Mouse (Mus musculus) liver, adult 2 months (tissue): ENCODE measurements around the gene Pik3c2b. TPM values are rescaled to one million over a fixed set of nuclear protein-coding genes. Genes with fewer than 3 reads are reported as not detected.

Source experiments
- DNase-seq: peaks from one replicate; pipeline ENCODE4 v3.0.0-alpha.2; 2011; ENCODE audit warnings: low read depth, low spot score; ENCODE audit errors: extremely low read depth
- H3K27ac ChIP-seq: fragments of 200-500 bp; replicated peaks from 2 replicates; pipeline ENCODE4 v1.5.1; 2012; ENCODE audit warnings: low read depth, mild to moderate bottlenecking, control low read depth, inconsistent platforms, low read length; ENCODE audit not compliant: insufficient read depth
- H3K27me3 ChIP-seq: fragments of 200-500 bp; 2 replicates; pipeline ENCODE4 v1.6.1; 2012; ENCODE audit warnings: mild to moderate bottlenecking, moderate library complexity, low read length, inconsistent platforms; ENCODE audit not compliant: control insufficient read depth, insufficient read depth
- H3K36me3 ChIP-seq: fragments of 200-500 bp; 2 replicates; pipeline ENCODE4 v1.6.1; 2012; ENCODE audit warnings: low read length, inconsistent platforms; ENCODE audit not compliant: control insufficient read depth, insufficient read depth
- H3K4me1 ChIP-seq: fragments of 200-500 bp; 2 replicates; pipeline ENCODE4 v1.6.1; 2011; ENCODE audit warnings: low read length; ENCODE audit not compliant: control insufficient read depth, insufficient read depth
- H3K4me3 ChIP-seq: fragments of 200-500 bp; 2 replicates; pipeline ENCODE4 v1.5.1; 2011; ENCODE audit warnings: low read depth, mild to moderate bottlenecking, control low read depth, low read length, moderate library complexity; ENCODE audit not compliant: insufficient read depth
- H3K79me2 ChIP-seq: fragments of 200-500 bp; 2 replicates; pipeline ENCODE4 v1.6.1; 2012; ENCODE audit warnings: inconsistent platforms, mild to moderate bottlenecking, low read length, moderate library complexity; ENCODE audit not compliant: control insufficient read depth, insufficient read depth
- H3K9ac ChIP-seq: fragments of 200-500 bp; 2 replicates; pipeline ENCODE4 v1.6.1; 2012; ENCODE audit warnings: low read depth, mild to moderate bottlenecking, control low read depth, inconsistent platforms, low read length
- CTCF ChIP-seq: fragments of 200-500 bp; IDR thresholded peaks from 2 replicates; pipeline ENCODE4 v1.5.1; 2011; ENCODE audit warnings: low read depth, low read length, control low read depth
- POLR2A ChIP-seq: fragments of 200-500 bp; IDR thresholded peaks from 2 replicates; pipeline ENCODE4 v1.6.1; 2011; ENCODE audit warnings: low read length, control low read depth; ENCODE audit not compliant: insufficient read depth; ENCODE audit errors: extremely low read depth
- WGBS: fragments of 180-500 bp; shearing (Covaris S2); methylation state at CpG from one replicate; pipeline ENCODE4 v1.1.7; 2018; 5-methylcytosine and 5-hydroxymethylcytosine counted together
- polyA plus RNA-seq: library from polyadenylated mRNA; depleted of rRNA; stranded (reverse); fragments of >200 nt; gene quantifications from 2 replicates; pipeline ENCODE4 v1.2.3, GENCODE M21; 2012; rRNA removed
- total RNA-seq: library from RNA; depleted of rRNA; stranded (reverse); fragments of >200 nt; gene quantifications from 2 replicates; pipeline ENCODE4 v1.2.3, GENCODE M21; 2014; rRNA removed

Gene Pik3c2b
- total RNA-seq, result 2.5 TPM in 2 replicates
- 1.6 and 3.3 TPM in 2 replicates for polyA plus RNA-seq

DNA sequence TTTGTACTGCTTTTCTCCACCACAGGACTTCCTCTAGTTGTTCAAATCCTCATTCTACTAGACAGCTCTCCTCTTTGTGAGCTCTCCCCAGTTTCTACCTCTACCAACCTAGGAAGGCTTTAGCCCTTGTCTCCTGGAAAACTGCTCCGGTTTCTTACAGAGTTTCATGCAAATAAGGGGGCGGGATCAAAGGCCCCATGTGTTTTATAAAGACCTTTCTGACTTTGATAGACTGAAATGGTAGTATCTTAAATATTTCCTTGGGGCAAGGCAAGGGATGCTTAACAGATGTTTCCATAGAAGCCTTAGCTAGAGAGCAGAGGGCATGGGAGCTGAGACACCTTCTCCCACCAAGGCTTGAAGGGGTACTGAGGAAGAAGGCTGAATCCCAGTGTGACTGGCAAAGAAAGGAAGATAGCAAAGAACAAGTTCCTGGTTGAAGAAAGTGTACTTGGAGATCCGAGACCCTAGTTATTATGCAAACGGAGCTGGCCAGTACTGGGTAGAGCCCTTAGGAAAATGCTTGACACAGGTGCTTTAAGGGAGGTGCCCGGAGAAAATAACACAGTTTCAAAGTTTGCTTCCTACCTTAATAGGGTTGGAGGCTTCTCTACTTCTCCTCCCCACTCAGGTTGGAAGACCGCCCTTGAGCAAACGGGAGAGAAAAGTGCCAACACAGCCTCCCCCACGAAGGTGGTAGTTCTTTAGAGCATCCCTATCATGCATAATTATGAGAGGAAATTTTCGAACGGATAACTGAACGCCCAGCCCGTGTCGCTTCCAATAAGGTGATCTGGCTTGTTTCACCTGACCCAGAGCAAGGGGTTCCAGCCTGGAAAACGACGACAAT, at the start of gene Pik3c2b:
Gene Pik3c2b, plus strand, starts transcription at position 657 of the 850 bp plus-strand sequence.
- 8% methylated on average over 15 of the region's 15 CpGs for WGBS
- peak within 1 kb of the TSS; percentile 74 for H3K9ac ChIP-seq
- H3K36me3 ChIP-seq, result no peaks in the 10 kb centered on the region
- TF ChIP-seq POLR2A, result no peak
- no peak for TF ChIP-seq CTCF
- H3K27me3 ChIP-seq, result no peaks in the 10 kb centered on the region
- H3K4me3 ChIP-seq, result peak within 1 kb of the TSS; percentile 71
- H3K79me2 ChIP-seq, result no peaks in the 10 kb centered on the region
- H3K4me1 ChIP-seq, result peaks cover 6% of the 10 kb centered on the region
- H3K27ac ChIP-seq, result peak within 1 kb of the TSS; percentile 22
- DNase-seq, result no peak

DNA sequence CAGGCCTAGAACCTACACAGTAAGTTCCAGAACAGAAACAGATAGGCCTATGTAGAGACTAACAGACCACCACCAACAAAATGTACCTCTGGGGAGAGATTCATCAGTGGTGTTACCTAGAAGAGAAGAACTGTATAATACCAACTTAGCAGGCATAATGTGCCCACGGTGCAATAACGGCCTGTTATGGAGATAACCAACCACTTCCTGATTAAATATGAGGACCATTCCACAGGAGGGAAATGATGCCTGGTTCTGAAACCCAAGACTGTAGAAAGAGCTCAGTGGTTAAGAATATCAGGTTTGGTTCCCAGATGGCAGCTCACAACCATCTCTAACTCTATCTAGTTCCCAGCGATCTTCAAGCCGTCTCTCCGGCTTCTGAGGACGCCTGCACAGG, 45.1 kb upstream of the Pik3c2b start:
- H3K27me3 ChIP-seq, result no peaks in the 10 kb centered on the region
- no peaks in the 10 kb centered on the region for H3K4me1 ChIP-seq
- peaks cover 73% of the 10 kb centered on the region for H3K36me3 ChIP-seq
- TF ChIP-seq CTCF (no peak), POLR2A (no peak)
- H3K4me3 ChIP-seq, result no peak overlapping the region
- H3K27ac ChIP-seq, result no peak overlapping the region
- no peak for DNase-seq
- H3K79me2 ChIP-seq, result 0 out of 2 replicates have a peak, but pooled peaks cover 3% of the 10 kb centered on the region
- H3K9ac ChIP-seq, result no peak overlapping the region
- 91% methylated on average over 6 of the region's 6 CpGs for WGBS

DNA sequence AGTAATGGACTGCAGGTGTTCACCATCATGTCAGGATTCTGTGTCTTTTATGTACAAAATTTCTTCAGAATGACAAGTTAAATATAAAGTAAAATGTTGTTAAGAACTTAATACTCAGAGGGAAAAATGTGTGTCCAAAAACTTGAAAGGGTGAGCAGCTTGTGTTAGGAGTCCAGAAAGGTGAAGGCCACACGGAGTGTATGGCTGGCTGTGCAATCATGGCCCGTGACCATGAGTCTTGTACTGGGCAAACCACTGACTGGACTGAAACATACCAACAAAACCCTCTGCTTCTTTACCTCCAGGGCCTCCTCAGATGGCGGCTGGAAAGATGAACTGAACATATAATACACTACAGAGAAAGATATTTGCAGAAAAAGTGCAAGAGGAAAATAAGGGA, 38.9 kb upstream of the Pik3c2b start:
- peaks cover 58% of the 10 kb centered on the region for H3K36me3 ChIP-seq

DNA sequence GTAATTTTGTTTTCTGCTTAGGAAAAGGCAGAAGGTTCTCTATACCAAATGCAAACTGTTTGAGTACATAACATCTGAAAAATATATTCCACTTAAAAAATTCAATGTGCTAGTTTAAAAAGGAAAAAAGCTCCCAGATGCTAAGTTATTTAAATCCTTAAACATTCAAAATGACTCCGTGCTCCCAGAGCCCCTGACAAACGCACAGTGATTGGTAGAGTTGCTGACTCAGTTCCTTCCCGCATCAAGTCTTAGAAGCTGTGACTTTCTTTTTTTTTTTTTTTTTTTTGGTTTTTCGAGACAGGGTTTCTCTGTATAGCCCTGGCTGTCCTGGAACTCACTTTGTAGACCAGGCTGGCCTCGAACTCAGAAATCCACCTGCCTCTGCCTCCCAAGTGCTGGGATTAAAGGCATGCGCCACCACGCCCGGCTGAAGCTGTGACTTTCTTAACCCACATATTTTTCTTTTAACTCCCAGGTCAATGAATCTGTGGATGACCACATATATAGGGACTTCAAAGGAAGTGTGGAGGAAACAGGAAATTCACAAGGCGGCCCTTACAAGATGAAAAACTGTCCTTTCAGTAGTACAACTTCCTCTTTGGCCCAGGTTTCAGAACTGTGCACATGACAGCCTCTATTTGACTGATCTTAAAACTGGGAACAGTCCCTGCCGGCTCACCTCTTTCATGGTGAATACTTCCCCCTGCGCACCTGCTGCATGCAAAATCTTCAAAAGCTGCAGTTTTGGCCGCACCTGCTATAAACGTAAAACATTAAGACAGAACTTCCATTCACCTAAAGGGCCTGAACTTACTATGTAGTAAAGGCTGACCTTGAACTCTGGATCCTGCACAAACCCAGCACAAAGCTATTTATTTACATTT, 33.3 kb upstream of the Pik3c2b start:
- Histone ChIP-seq H3K36me3 (peaks cover 46% of the 10 kb centered on the region), H3K4me3 (no peak overlapping the region), H3K9ac (no peak overlapping the region), H3K27me3 (no peaks in the 10 kb centered on the region), H3K27ac (no peak overlapping the region; the same call in 1 of the 2 replicates), H3K79me2 (peaks cover 5% of the 10 kb centered on the region; the same call in 1 of the 2 replicates), H3K4me1 (no peaks in the 10 kb centered on the region)
- peak; percentile 49 for DNase-seq
- TF ChIP-seq POLR2A (no peak), CTCF (no peak)
- 77% methylated on average over 12 of the region's 13 CpGs for WGBS

More for the DNA sequence above, 38.9 kb upstream of the Pik3c2b start:
- no peak overlapping the region for H3K27ac ChIP-seq
- H3K27me3 ChIP-seq, result no peaks in the 10 kb centered on the region
- no peaks in the 10 kb centered on the region for H3K4me1 ChIP-seq
- no peak for DNase-seq
- 69% methylated on average over 3 of the region's 3 CpGs for WGBS
- H3K4me3 ChIP-seq, result no peak overlapping the region
- H3K79me2 ChIP-seq, result peaks cover 3% of the 10 kb centered on the region; the same call in 1 of the 2 replicates
- H3K9ac ChIP-seq, result no peak overlapping the region
- no peak for TF ChIP-seq POLR2A
- TF ChIP-seq CTCF, result no peak

DNA sequence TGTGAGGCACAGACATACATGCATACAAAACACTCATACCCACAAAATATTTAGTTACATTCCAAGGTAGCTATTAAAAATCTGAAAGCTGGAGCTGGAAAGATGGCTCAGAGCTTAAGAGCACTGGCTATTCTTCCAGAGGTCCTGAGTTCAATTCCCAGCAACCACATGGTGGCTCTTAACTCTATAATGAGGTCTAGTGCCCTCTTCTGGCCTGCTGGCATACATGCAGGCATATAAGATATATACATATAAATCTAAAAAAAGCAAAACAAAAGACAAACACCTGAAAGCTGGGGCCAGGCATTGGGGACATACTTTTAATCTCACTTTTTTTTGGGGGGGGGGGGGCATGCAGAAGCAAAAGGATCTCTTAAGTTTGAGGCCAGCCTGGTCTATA, 32.1 kb upstream of the Pik3c2b start:
- peaks cover 48% of the 10 kb centered on the region for H3K36me3 ChIP-seq

More for the DNA sequence above, 32.1 kb upstream of the Pik3c2b start:
- DNase-seq, result no peak
- TF ChIP-seq POLR2A (no peak), CTCF (no peak)
- H3K27ac ChIP-seq, result no peak overlapping the region
- H3K79me2 ChIP-seq, result peaks cover 5% of the 10 kb centered on the region; the same call in 1 of the 2 replicates
- no peak overlapping the region for H3K9ac ChIP-seq
- no peak overlapping the region for H3K4me3 ChIP-seq
- no peaks in the 10 kb centered on the region for H3K4me1 ChIP-seq
- H3K27me3 ChIP-seq, result no peaks in the 10 kb centered on the region
